Mouse (Mus musculus): ENCODE data around the gene Ifnab. TPM values are rescaled to one million over a fixed set of nuclear protein-coding genes. Genes with fewer than 3 reads are reported as not detected.

The Ifnab gene
- polyA plus RNA-seq (2012; rRNA removed): not detected in 2 replicates

GRCm38 (mm10) chr4:88691259-88691658 is at the start of gene Ifnab:
Gene Ifnab, minus strand, starts transcription at chr4:88691359.

GRCm38 (mm10) chr4:88721791-88722721 is 30.9 kb upstream of the Ifnab start, which contains the start of the genes Gm26566 and Klhl9:
Gene Gm26566, plus strand, starts transcription at chr4:88721805.
Gene Klhl9, minus strand, starts transcription at chr4:88722465.

DNA sequence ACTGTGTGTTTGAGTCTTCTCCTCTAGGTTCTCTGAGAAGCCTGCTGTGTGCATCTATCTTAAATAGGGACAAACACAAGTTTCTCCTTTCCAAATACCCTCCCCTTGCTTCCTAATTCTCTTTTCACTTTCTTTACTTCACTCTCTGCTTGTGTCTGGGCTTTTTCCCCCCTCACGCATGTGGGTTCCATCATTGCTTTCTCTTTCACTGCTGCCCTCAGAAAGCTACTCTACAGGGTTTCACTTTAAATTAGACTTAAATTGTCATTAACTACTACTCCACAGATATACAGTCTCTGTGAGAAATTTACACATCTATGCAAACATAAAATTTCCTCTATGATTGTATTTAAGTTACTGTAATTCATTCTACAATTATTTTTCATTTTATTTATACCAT is 7.3 kb downstream of the Ifnab start, which contains the start of gene Ifna2:
Gene Ifna2, minus strand, starts transcription at position 101 of the 400 bp plus-strand sequence.

GRCm38 (mm10) chr4:88676824-88677223 is 14.3 kb downstream of the Ifnab start, which contains the start of gene Ifna16:
Gene Ifna16, minus strand, starts transcription at chr4:88676924.

GRCm38 (mm10) chr4:88644359-88644758 is 46.8 kb downstream of the Ifnab start, which contains the start of gene Ifna13:
Gene Ifna13, minus strand, starts transcription at chr4:88644459.

Other genes with a start within 250 kb of the Ifnab start
- not detected in 2 replicates for gene Ifnb1, start 168.6 kb downstream of the Ifnab start, polyA plus RNA-seq (2012; rRNA removed)
- not detected in 2 replicates for gene Ifna15, start 133.1 kb downstream of the Ifnab start, polyA plus RNA-seq (2012; rRNA removed)
- gene Ifna14, start 119.6 kb downstream of the Ifnab start, polyA plus RNA-seq (2012; rRNA removed): not detected in 2 replicates
- gene Ifna9, start 99.0 kb downstream of the Ifnab start, polyA plus RNA-seq (2012; rRNA removed): not detected in 2 replicates
- not detected in 2 replicates for gene Ifna12, start 88.0 kb downstream of the Ifnab start, polyA plus RNA-seq (2012; rRNA removed)
- 1.1 and 1.9 TPM in 2 replicates for gene C87499, start 56.9 kb downstream of the Ifnab start, polyA plus RNA-seq (2012; rRNA removed)
- not detected in 2 replicates for gene Ifna13, start 46.9 kb downstream of the Ifnab start, polyA plus RNA-seq (2012; rRNA removed)
- gene Ifna16, start 14.4 kb downstream of the Ifnab start, polyA plus RNA-seq (2012; rRNA removed): not detected in 2 replicates
- not detected in 2 replicates for gene Ifna2, start 7.4 kb downstream of the Ifnab start, polyA plus RNA-seq (2012; rRNA removed)
- gene Gm26566, start 30.4 kb upstream of the Ifnab start, polyA plus RNA-seq (2012; rRNA removed): 0.54 and 0.57 TPM in 2 replicates
- 26.4 and 40.2 TPM in 2 replicates for gene Klhl9, start 31.1 kb upstream of the Ifnab start, polyA plus RNA-seq (2012; rRNA removed)
- gene Gm13271, start 63.5 kb upstream of the Ifnab start, polyA plus RNA-seq (2012; rRNA removed): not detected in 2 replicates
- gene Gm13283, start 68.8 kb upstream of the Ifnab start, polyA plus RNA-seq (2012; rRNA removed): not detected in 2 replicates
- not detected in 2 replicates for gene Gm13290, start 82.5 kb upstream of the Ifnab start, polyA plus RNA-seq (2012; rRNA removed)
- gene Gm13289, start 85.6 kb upstream of the Ifnab start, polyA plus RNA-seq (2012; rRNA removed): not detected in 2 replicates
- not detected in 2 replicates for gene Gm13272, start 88.5 kb upstream of the Ifnab start, polyA plus RNA-seq (2012; rRNA removed)
- not detected in 2 replicates for gene Ifnz, start 90.8 kb upstream of the Ifnab start, polyA plus RNA-seq (2012; rRNA removed)
- gene Gm13276, start 94.3 kb upstream of the Ifnab start, polyA plus RNA-seq (2012; rRNA removed): not detected in 2 replicates
- not detected in 2 replicates for gene Gm13277, start 97.3 kb upstream of the Ifnab start, polyA plus RNA-seq (2012; rRNA removed)
- gene Gm13278, start 100.2 kb upstream of the Ifnab start, polyA plus RNA-seq (2012; rRNA removed): not detected in 2 replicates
- not detected in 2 replicates for gene Gm13275, start 103.1 kb upstream of the Ifnab start, polyA plus RNA-seq (2012; rRNA removed)
- not detected in 2 replicates for gene Gm13279, start 106.0 kb upstream of the Ifnab start, polyA plus RNA-seq (2012; rRNA removed)
- not detected in 2 replicates for gene Gm13285, start 108.3 kb upstream of the Ifnab start, polyA plus RNA-seq (2012; rRNA removed)
- not detected in 2 replicates for gene Gm13287, start 111.9 kb upstream of the Ifnab start, polyA plus RNA-seq (2012; rRNA removed)
- gene Gm13288, start 114.2 kb upstream of the Ifnab start, polyA plus RNA-seq (2012; rRNA removed): 0.06 TPM in 1 of 2 replicates, not detected in the other
- not detected in 2 replicates for gene Ifna7, start 124.9 kb upstream of the Ifnab start, polyA plus RNA-seq (2012; rRNA removed)
- not detected in 2 replicates for gene Ifna11, start 128.6 kb upstream of the Ifnab start, polyA plus RNA-seq (2012; rRNA removed)
- not detected in 2 replicates for gene Ifna6, start 136.1 kb upstream of the Ifnab start, polyA plus RNA-seq (2012; rRNA removed)
- gene Ifna5, start 144.2 kb upstream of the Ifnab start, polyA plus RNA-seq (2012; rRNA removed): not detected in 2 replicates
- gene Ifna4, start 150.5 kb upstream of the Ifnab start, polyA plus RNA-seq (2012; rRNA removed): not detected in 2 replicates
- gene Ifna1, start 158.7 kb upstream of the Ifnab start, polyA plus RNA-seq (2012; rRNA removed): not detected in 2 replicates
- 0.33 and 1.0 TPM in 2 replicates for gene Ifne, start 188.8 kb upstream of the Ifnab start, polyA plus RNA-seq (2012; rRNA removed)